Mouse (Mus musculus) skeletal muscle tissue, adult 2 months (tissue): ENCODE data around the gene Utp20.

Experiments used
- DNase-seq: peaks from one replicate; pipeline ENCODE4 v3.0.0-alpha.2; 2012; ENCODE audit warnings: low read depth, low spot score

Utp20 gene

DNA sequence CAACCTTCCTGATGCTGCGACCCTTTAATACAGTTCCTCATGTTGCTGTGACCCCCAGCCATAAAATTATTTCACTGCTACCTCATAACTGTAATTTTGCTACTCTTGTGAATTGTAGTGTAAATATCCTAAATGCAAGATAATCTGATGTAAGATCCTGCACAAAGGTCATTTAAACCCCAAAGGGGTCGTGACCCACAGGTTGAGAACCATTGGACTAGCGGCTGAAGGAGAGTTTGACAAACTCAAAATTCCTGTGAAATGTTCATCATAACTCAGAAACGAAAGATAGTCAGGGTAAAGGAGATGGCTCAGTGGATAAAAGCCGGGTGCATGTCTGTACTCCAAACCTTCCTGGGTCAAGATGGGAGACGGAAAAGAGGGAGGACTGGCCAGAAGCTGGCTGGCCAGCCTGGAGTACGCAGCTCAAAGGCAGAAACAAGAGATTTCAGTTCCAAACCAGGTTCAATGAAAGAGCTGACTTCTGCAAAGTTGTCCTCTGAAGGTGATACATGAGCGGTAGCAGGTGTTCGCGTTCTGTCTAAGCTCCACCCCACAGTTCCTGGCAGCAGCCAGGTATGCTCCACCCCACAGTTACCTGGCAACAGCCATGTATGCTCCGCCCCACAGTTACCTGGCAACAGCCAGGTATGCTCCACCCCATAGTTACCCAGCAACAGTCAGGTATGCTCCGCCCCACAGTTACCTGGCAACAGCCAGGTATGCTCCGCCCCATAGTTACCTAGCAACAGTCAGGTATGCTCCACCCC lies 109.4 kb downstream of the Utp20 start:
- no peak for DNase-seq

DNA sequence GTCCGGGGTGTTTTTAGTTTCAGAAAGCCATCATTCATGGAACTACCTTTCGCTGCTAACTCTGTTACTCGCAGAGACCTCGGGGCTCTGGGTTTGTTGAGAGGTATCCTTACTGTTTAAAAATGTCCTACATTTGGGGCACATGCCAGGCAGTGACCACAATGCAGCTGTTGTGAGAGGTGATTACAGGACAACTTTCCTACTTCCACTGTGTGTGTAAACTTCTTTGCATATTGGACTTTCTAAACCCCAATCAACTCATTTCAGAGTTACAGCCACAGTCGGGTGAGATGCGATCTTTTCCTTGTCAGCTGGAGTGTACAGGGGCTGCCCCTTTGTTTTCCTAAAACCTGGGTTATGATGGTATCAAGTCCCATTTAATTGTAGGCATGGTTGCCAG lies 111.0 kb downstream of the Utp20 start:
- DNase-seq: no peak

DNA sequence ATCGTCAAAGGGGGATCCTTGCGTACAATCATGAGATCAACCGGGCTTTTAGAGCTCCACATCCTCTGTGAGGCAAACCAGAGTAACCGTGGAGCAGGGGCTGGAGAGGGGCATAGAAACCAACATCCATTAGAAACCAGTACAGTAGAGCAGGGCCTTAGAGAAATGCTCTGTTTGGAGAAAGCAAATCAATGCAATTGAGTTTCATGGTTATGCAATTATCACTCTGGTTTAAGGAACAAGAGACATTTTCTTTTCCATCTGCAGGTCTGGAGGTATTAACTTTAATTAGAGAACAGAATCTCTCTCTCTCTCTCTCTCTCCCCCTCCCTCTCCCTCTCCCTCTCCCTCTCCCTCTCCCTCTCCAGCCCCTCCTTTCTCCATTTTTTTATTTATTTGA lies 111.9 kb downstream of the Utp20 start:
- DNase-seq: no peak

DNA sequence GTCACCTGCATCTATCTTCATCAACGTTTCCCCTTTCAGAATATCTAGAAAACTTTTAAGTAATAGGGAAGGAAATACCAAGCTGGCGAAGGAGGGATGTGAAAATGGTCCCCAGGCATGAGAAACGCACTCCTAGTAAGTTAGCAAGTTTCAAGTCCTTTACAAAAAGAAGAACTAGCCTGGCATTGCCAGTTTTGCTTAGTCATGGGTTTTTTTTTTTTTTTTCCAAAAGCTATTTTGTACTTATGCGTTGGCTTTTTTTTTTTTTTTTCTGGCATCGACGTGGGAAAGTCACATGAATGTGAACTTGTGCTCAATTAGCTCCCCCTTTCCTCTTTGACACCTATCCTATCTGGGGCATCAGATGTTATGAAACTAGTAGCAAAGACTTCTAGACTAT lies 114.2 kb downstream of the Utp20 start:
- peak; percentile 26 for DNase-seq

DNA sequence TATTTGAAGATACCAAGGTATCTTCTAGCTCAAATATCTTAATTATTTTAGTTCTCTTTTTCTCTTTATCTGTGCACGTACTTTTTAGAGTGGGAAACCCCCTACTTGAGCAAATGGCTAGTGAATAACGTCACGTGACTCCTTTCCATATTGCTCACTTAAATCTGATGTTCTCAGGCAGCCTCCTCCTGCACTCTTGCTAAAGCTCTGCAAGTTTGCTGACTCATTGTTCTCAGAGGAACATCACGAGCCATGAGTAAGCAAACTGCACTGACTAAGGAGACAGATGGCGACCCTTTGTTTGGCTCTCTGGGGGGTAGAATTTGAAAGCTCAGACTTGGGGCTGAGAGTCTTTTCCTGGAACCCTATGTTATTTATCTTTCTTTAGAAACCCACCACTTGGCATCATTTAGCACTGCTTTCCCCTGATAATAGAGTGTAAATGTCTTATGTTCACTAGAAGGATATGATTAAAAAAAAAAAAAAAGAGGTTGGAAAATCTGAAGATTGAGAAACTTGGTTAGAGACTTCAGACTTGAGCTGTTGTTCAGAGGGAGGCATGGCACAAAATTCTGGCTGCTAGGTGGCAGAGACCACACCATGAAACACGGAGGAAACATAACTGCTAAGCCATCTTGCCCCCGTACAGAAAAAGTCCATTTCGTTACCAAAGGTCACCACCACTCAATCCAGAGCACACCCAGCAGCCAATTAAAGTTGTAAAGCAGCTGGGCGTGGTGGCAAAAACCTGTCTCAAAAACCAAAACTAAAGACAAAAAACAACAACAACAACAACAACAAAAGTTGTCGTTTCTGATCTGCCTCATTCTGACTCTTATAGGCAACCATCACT lies 117.7 kb downstream of the Utp20 start:
- no peak for DNase-seq

DNA sequence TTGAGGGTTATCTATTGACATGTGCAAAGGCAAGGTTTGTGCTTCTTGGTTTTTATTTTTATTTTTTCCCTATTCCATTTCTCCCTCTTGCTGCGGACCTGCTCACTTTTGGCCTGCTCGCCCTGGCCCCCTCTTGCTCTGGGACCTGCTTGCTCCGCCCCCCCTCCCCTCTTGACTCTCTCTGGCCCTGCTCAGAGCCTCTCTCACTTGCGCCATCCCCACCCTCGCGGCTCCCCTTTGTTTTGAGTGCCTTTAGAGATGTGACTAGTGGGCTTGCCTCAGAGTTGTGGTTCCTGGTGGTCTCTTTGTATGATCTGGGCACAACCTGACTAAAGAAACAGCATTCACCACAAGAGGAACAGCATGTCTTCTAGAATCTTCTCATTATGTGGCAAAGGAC lies 125.7 kb downstream of the Utp20 start:
- DNase-seq: no peak
